14 mouse cellular contexts compared by ENCODE assay signal in genomic region chr2:108110140-108110539, GRCm38 (mm10).
DNase-seq lines count a peak whose midpoint lies in the region; ATAC-seq and TF ChIP-seq lines count a peak whose summit lies in the region.
"Had no signal": no experiment of that assay in that cellular context is flagged by ENCODE, and none has a peak within 500 bp of the region (broad histone marks: within the 10 kb centered on the region; RNA-seq: fewer than 3 reads in every experiment).

No protein-coding gene starts in this region.

- TF ChIP-seq CTCF in left cerebral cortex, adult 2 months (IDR thresholded peaks at IDR 0.05): peak; percentile 53
- peak in 1 of 3 experiments; percentile 31; a peak in 1 of 6 replicates for TF ChIP-seq CTCF in MEL (IDR thresholded peaks at IDR 0.05 in 2 of 3, conservative IDR thresholded peaks at IDR 0.05 in 1 of 3; ENCODE audit: control insufficient read depth in 1 of 3, insufficient read depth in 1 of 3, low read depth in 2 of 3, low read length in 3 of 3, poor library complexity in 1 of 3, severe bottlenecking in 1 of 3)
- no peak for TF ChIP-seq CTCF in liver, postnatal 0 days (IDR thresholded peaks at IDR 0.05; ENCODE audit: low read depth)

- H3K4me1 ChIP-seq in forebrain, embryonic 14.5 days (ENCODE audit: control insufficient read depth, insufficient read depth, low read length): no peaks in the 10 kb centered on the region
- H3K4me1 ChIP-seq in forebrain, embryonic 16.5 days (replicated peaks; ENCODE audit: control insufficient read depth, insufficient read depth, low read length): no peaks in the 10 kb centered on the region
- no peaks in the 10 kb centered on the region for H3K4me1 ChIP-seq in MEL (ENCODE audit: control insufficient read depth in 1 of 2, insufficient read depth in 2 of 2, low read length in 2 of 2)
- no peaks in the 10 kb centered on the region for H3K4me1 ChIP-seq in embryonic facial prominence, embryonic 14.5 days (ENCODE audit: control insufficient read depth, insufficient read depth, low read length)
- no peaks in the 10 kb centered on the region for H3K4me1 ChIP-seq in liver, postnatal 0 days (ENCODE audit: insufficient read depth)
- H3K4me1 ChIP-seq: hindbrain, embryonic 15.5 days; liver, embryonic 15.5 days had no signal

- H3K9me3 ChIP-seq in forebrain, embryonic 14.5 days (replicated peaks; ENCODE audit: control insufficient read depth, low read length): no peaks in the 10 kb centered on the region
- H3K9me3 ChIP-seq in forebrain, embryonic 16.5 days (ENCODE audit: control insufficient read depth, low read length): no peaks in the 10 kb centered on the region
- H3K9me3 ChIP-seq in MEL (replicated peaks; ENCODE audit: insufficient read depth, low read length): no peaks in the 10 kb centered on the region
- H3K9me3 ChIP-seq in embryonic facial prominence, embryonic 14.5 days (ENCODE audit: control insufficient read depth, low read length): no peaks in the 10 kb centered on the region
- no peaks in the 10 kb centered on the region for H3K9me3 ChIP-seq in liver, postnatal 0 days (ENCODE audit: low read length)
- H3K9me3 ChIP-seq: hindbrain, embryonic 15.5 days; liver, embryonic 15.5 days had no signal

- TF ChIP-seq EP300 in MEL (IDR thresholded peaks at IDR 0.05; ENCODE audit: low read depth in 1 of 2, low read length in 2 of 2): no peak
- no peak for TF ChIP-seq EP300 in liver, postnatal 0 days (IDR thresholded peaks at IDR 0.05; ENCODE audit: low read depth)

- H3K9ac ChIP-seq in forebrain, embryonic 14.5 days (ENCODE audit: low read length): no peak overlapping the region
- no peak overlapping the region for H3K9ac ChIP-seq in forebrain, embryonic 16.5 days (replicated peaks; ENCODE audit: low read depth, low read length)
- no peak overlapping the region for H3K9ac ChIP-seq in MEL (ENCODE audit: control insufficient read depth, low read depth, low read length, poor library complexity, severe bottlenecking)
- H3K9ac ChIP-seq in embryonic facial prominence, embryonic 14.5 days (ENCODE audit: low read depth, low read length): no peak overlapping the region
- H3K9ac ChIP-seq in liver, postnatal 0 days (replicated peaks): no peak overlapping the region
- H3K9ac ChIP-seq: hindbrain, embryonic 15.5 days; liver, embryonic 15.5 days had no signal

- no peaks in the 10 kb centered on the region for H3K79me2 ChIP-seq in MEL (ENCODE audit: control insufficient read depth, insufficient read depth, low read length, poor library complexity)

- H3K4me3 ChIP-seq in forebrain, embryonic 14.5 days (ENCODE audit: low read depth, low read length): no peak overlapping the region
- no peak overlapping the region for H3K4me3 ChIP-seq in forebrain, embryonic 16.5 days (replicated peaks; ENCODE audit: low read length)
- no peak overlapping the region for H3K4me3 ChIP-seq in left cerebral cortex, adult 2 months
- no peak overlapping the region for H3K4me3 ChIP-seq in MEL (ENCODE audit: control insufficient read depth in 1 of 2, insufficient read depth in 1 of 2, low read depth in 2 of 2, low read length in 2 of 2)
- H3K4me3 ChIP-seq in embryonic facial prominence, embryonic 14.5 days (ENCODE audit: low read depth, low read length): no peak overlapping the region
- H3K4me3 ChIP-seq in liver, postnatal 0 days (ENCODE audit: low read depth, low read length): no peak overlapping the region
- H3K4me3 ChIP-seq: hindbrain, embryonic 15.5 days; liver, embryonic 15.5 days had no signal

- H3K36me3 ChIP-seq in forebrain, embryonic 14.5 days (ENCODE audit: control insufficient read depth, insufficient read depth, low read length): no peaks in the 10 kb centered on the region
- H3K36me3 ChIP-seq in forebrain, embryonic 16.5 days (ENCODE audit: control insufficient read depth, insufficient read depth): no peaks in the 10 kb centered on the region
- no peaks in the 10 kb centered on the region for H3K36me3 ChIP-seq in MEL (ENCODE audit: control insufficient read depth in 1 of 2, insufficient read depth in 2 of 2, low read length in 2 of 2)
- H3K36me3 ChIP-seq in embryonic facial prominence, embryonic 14.5 days (ENCODE audit: control insufficient read depth, insufficient read depth, low read length): no peaks in the 10 kb centered on the region
- H3K36me3 ChIP-seq in liver, postnatal 0 days (replicated peaks; ENCODE audit: insufficient read depth, low read length): no peaks in the 10 kb centered on the region
- H3K36me3 ChIP-seq: hindbrain, embryonic 15.5 days; liver, embryonic 15.5 days had no signal

- H3K27ac ChIP-seq in forebrain, embryonic 14.5 days (ENCODE audit: low read depth, low read length): no peak overlapping the region
- no peak overlapping the region for H3K27ac ChIP-seq in forebrain, embryonic 16.5 days (ENCODE audit: low read length)
- H3K27ac ChIP-seq in left cerebral cortex, adult 2 months: no peak overlapping the region
- no peak overlapping the region for H3K27ac ChIP-seq in MEL (ENCODE audit: control insufficient read depth, low read depth, low read length)
- H3K27ac ChIP-seq in embryonic facial prominence, embryonic 14.5 days (replicated peaks; ENCODE audit: low read depth, low read length): no peak overlapping the region
- H3K27ac ChIP-seq in liver, postnatal 0 days (ENCODE audit: low read depth): no peak overlapping the region
- H3K27ac ChIP-seq: hindbrain, embryonic 15.5 days; liver, embryonic 15.5 days had no signal

- no peak for ATAC-seq in forebrain, embryonic 14.5 days
- ATAC-seq in forebrain, embryonic 16.5 days: no peak
- ATAC-seq in embryonic facial prominence, embryonic 14.5 days (ENCODE audit: low read depth): no peak
- no peak for ATAC-seq in liver, postnatal 0 days
- ATAC-seq: CD4-positive, CD25-positive, alpha-beta regulatory T cell, adult 4 months had no signal

- no peak for TF ChIP-seq POLR2A in MEL (IDR thresholded peaks at IDR 0.05; ENCODE audit: control insufficient read depth in 1 of 2, insufficient read depth in 1 of 2, low read depth in 1 of 2, low read length in 2 of 2, poor library complexity in 1 of 2)

- no peaks in the 10 kb centered on the region for H3K27me3 ChIP-seq in forebrain, embryonic 14.5 days (replicated peaks; ENCODE audit: control insufficient read depth, insufficient read depth, low read length)
- H3K27me3 ChIP-seq in forebrain, embryonic 16.5 days (replicated peaks; ENCODE audit: control insufficient read depth, insufficient read depth, low read length): no peaks in the 10 kb centered on the region
- no peaks in the 10 kb centered on the region for H3K27me3 ChIP-seq in MEL (ENCODE audit: control insufficient read depth in 1 of 2, insufficient read depth in 2 of 2, low read length in 2 of 2)
- no peaks in the 10 kb centered on the region for H3K27me3 ChIP-seq in embryonic facial prominence, embryonic 14.5 days (replicated peaks; ENCODE audit: control insufficient read depth, insufficient read depth, low read length)
- no peaks in the 10 kb centered on the region for H3K27me3 ChIP-seq in liver, postnatal 0 days (ENCODE audit: insufficient read depth, low read length)
- H3K27me3 ChIP-seq: hindbrain, embryonic 15.5 days; liver, embryonic 15.5 days had no signal

- TF ChIP-seq RAD21 in MEL (IDR thresholded peaks at IDR 0.05; ENCODE audit: low read depth, low read length): peak; percentile 26

- no peak overlapping the region for H3K4me2 ChIP-seq in forebrain, embryonic 14.5 days (ENCODE audit: low read length)
- H3K4me2 ChIP-seq in forebrain, embryonic 16.5 days (ENCODE audit: low read length): no peak overlapping the region
- no peak overlapping the region for H3K4me2 ChIP-seq in embryonic facial prominence, embryonic 14.5 days (ENCODE audit: low read depth, low read length)
- H3K4me2 ChIP-seq in liver, postnatal 0 days (ENCODE audit: low read depth, low read length): no peak overlapping the region
- H3K4me2 ChIP-seq: hindbrain, embryonic 15.5 days; liver, embryonic 15.5 days had no signal

- intact Hi-C loops in left cerebral cortex, adult 2 months (cut with DNase I): loop anchor here (10.0 kb wide), 1 partner anchor 1585 kb away; no protein-coding TSS in a partner anchor

- DNase-seq in forebrain, embryonic 14.5 days (ENCODE audit: low spot score): peak; percentile 45
- no peak for DNase-seq in left cerebral cortex, adult 2 months (ENCODE audit: extremely low spot score in 1 of 2, low spot score in 2 of 2)
- no peak for DNase-seq in left cerebral cortex, adult 11 months (ENCODE audit: low spot score)
- DNase-seq in MEL (ENCODE audit: low read depth, low spot score): peak; percentile 12
- peak; percentile 3 for DNase-seq in embryonic facial prominence, embryonic 14.5 days (ENCODE audit: low spot score)
- DNase-seq in liver, postnatal 0 days: no peak
- no peak for DNase-seq in adrenal gland, postnatal 4 days (ENCODE audit: low spot score in 2 of 2)
- DNase-seq: kidney, adult 8-10 months; right cerebral cortex, postnatal 14 days; thymus, adult 18-20 months had no signal

TF ChIP-seq in MEL, 35 proteins besides CTCF, POLR2A, EP300 and RAD21:
- no peak for TF ChIP-seq ZC3H11A (IDR thresholded peaks at IDR 0.05; ENCODE audit: low read depth, low read length)
- peak; percentile 47 for TF ChIP-seq SMC3 (IDR thresholded peaks at IDR 0.05; ENCODE audit: low read depth, low read length)

Comparison
In these comparisons a context has a peak if more than half of its experiments do, and no peak if none do; other contexts are left out.
1. DNase-seq: peak in forebrain, embryonic 14.5 days (single experiment), MEL (single experiment) and embryonic facial prominence, embryonic 14.5 days (single experiment); none in left cerebral cortex, adult 2 months (0 of 2), left cerebral cortex, adult 11 months (single experiment), liver, postnatal 0 days (single experiment) and adrenal gland, postnatal 4 days (0 of 2).